Mouse (Mus musculus) brain, embryonic 14.5 days (tissue): ENCODE data around the gene I0C0044D17Rik.
"Not testable (repeated sequence)": the region's sequence is repeated elsewhere in the genome, so short reads cannot be mapped to it uniquely, and the experiment has no call there.

Experiments used
- CTCF ChIP-seq: fragments of 200-500 bp; IDR thresholded peaks from 2 replicates; pipeline ENCODE4 v1.5.1; 2012; ENCODE audit warnings: inconsistent platforms, mild to moderate bottlenecking, moderate library complexity, borderline replicate concordance; ENCODE audit not compliant: insufficient read depth, insufficient read length; ENCODE audit errors: extremely low read depth
- POLR2A ChIP-seq: fragments of 200-500 bp; IDR thresholded peaks from 2 replicates; pipeline ENCODE4 v1.6.1; 2012; ENCODE audit warnings: mild to moderate bottlenecking, inconsistent platforms, borderline replicate concordance; ENCODE audit not compliant: poor library complexity, insufficient read depth, insufficient read length, severe bottlenecking; ENCODE audit errors: extremely low read depth

GRCm38 (mm10) chr4:98823740-98824139 is at the start of gene I0C0044D17Rik:
- not testable (repeated sequence) for TF ChIP-seq POLR2A, CTCF
